Mouse (Mus musculus): ENCODE data around the gene S1pr3. TPM values are rescaled to one million over a fixed set of nuclear protein-coding genes. Genes with fewer than 3 reads are reported as not detected.

The S1pr3 gene
- polyA plus RNA-seq, 1 experiment, result not detected

DNA sequence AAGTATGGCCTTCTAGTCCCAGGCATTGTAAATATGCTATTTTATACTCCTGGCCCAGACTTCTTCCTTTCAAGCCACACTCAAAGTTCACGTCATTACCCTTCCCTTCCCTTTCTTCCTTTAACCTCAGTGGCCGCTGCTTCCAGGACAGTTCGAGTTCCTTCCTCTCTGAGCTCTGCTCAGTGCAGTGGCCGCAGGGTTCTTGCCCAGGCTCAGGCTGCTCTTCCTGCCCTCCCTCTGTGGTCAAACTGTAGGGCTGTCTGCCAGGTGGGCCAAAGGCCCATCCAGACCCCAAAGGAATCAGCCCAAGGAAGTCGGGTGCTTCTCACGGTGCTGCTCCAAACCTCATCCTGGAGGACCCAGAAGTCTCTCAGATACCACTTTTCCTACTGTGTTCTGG is 9.4 kb downstream of the S1pr3 start:
- TF ChIP-seq FLI1 (IDR thresholded peaks at IDR 0.05; ENCODE audit: low read length) (no peak), GATA1 (IDR thresholded peaks at IDR 0.05; ENCODE audit: borderline replicate concordance, low read length) (no peak)
- H3K27me3 ChIP-seq (replicated peaks), result peaks cover 7% of the 10 kb centered on the region
- peaks cover 18% of the 10 kb centered on the region for H3K9me3 ChIP-seq
- no peaks in the 10 kb centered on the region for H3K36me3 ChIP-seq (replicated peaks; ENCODE audit: low read length)
- H3K4me1 ChIP-seq, result peaks cover 11% of the 10 kb centered on the region; the same call in 1 of the 2 replicates
- H3K4me3 ChIP-seq (replicated peaks), result no peak overlapping the region

DNA sequence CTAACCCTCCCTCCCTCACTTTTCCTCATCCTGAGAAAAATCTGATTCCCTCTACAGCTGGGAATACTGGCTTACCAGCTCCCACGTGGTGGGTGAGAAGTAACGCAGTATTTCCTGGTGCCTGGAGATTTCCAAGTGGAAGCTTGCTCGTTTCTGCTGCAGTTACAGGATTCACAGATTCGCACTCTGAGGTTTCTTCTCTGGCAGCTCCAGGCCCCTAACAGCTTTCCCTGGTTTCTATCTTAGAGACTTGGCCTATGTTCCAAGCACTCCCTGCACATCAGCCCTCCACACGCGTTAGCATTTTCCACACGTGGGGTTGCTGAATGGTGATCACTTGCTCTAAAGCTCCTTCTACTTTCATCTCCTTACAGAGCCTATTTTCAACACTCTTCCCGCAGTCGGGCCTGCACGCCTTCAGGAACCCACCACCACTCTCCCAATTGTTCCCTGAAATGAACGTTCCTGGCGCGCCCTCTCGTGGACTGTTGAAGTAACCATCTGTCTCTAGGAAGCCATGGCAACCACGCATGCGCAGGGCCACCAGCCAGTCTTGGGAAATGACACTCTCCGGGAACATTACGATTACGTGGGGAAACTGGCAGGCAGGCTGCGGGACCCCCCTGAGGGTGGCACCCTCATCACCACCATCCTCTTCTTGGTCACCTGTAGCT is 10.0 kb downstream of the S1pr3 start:
- peaks cover 11% of the 10 kb centered on the region; the same call in 1 of the 2 replicates for H3K4me1 ChIP-seq
- peak overlapping the region; percentile 38 for H3K4me3 ChIP-seq (replicated peaks)
- peaks cover 7% of the 10 kb centered on the region for H3K27me3 ChIP-seq (replicated peaks)
- peaks cover 18% of the 10 kb centered on the region for H3K9me3 ChIP-seq
- no peaks in the 10 kb centered on the region for H3K36me3 ChIP-seq (replicated peaks; ENCODE audit: low read length)
- TF ChIP-seq FLI1 (IDR thresholded peaks at IDR 0.05; ENCODE audit: low read length), result no peak
- TF ChIP-seq GATA1 (IDR thresholded peaks at IDR 0.05; ENCODE audit: borderline replicate concordance, low read length), result no peak

DNA sequence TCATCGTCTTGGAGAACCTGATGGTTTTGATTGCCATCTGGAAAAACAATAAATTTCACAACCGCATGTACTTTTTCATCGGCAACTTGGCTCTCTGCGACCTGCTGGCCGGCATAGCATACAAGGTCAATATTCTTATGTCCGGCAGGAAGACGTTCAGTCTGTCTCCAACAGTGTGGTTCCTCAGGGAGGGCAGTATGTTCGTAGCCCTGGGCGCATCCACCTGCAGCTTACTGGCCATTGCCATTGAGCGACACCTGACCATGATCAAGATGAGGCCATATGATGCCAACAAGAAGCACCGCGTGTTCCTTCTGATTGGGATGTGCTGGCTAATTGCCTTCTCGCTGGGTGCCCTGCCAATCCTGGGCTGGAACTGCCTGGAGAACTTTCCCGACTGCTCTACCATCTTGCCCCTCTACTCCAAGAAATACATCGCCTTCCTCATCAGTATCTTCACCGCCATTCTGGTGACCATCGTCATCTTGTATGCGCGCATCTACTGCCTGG is 10.6 kb downstream of the S1pr3 start:
- Histone ChIP-seq H3K36me3 (replicated peaks; ENCODE audit: low read length) (no peaks in the 10 kb centered on the region), H3K27me3 (replicated peaks) (peaks cover 7% of the 10 kb centered on the region), H3K9me3 (peaks cover 18% of the 10 kb centered on the region), H3K4me1 (peaks cover 11% of the 10 kb centered on the region; the same call in 1 of the 2 replicates), H3K4me3 (replicated peaks) (peak overlapping the region; percentile 38)
- no peak for TF ChIP-seq GATA1 (IDR thresholded peaks at IDR 0.05; ENCODE audit: borderline replicate concordance, low read length)
- no peak for TF ChIP-seq FLI1 (IDR thresholded peaks at IDR 0.05; ENCODE audit: low read length)

DNA sequence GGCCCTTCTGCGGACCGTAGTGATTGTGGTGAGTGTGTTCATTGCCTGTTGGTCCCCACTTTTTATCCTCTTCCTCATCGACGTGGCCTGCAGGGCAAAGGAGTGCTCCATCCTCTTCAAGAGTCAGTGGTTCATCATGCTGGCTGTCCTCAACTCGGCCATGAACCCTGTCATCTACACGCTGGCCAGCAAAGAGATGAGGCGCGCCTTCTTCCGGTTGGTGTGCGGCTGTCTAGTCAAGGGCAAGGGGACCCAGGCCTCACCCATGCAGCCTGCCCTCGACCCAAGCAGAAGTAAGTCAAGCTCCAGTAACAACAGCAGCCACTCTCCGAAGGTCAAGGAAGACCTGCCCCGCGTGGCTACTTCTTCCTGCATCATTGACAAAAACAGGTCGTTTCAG is 11.1 kb downstream of the S1pr3 start:
- Histone ChIP-seq H3K4me1 (peaks cover 11% of the 10 kb centered on the region; the same call in 1 of the 2 replicates), H3K36me3 (replicated peaks; ENCODE audit: low read length) (no peaks in the 10 kb centered on the region), H3K9me3 (peaks cover 16% of the 10 kb centered on the region), H3K4me3 (replicated peaks) (peak overlapping the region; percentile 17), H3K27me3 (replicated peaks) (peaks cover 7% of the 10 kb centered on the region)
- no peak for TF ChIP-seq FLI1 (IDR thresholded peaks at IDR 0.05; ENCODE audit: low read length)
- TF ChIP-seq GATA1 (IDR thresholded peaks at IDR 0.05; ENCODE audit: borderline replicate concordance, low read length), result no peak

DNA sequence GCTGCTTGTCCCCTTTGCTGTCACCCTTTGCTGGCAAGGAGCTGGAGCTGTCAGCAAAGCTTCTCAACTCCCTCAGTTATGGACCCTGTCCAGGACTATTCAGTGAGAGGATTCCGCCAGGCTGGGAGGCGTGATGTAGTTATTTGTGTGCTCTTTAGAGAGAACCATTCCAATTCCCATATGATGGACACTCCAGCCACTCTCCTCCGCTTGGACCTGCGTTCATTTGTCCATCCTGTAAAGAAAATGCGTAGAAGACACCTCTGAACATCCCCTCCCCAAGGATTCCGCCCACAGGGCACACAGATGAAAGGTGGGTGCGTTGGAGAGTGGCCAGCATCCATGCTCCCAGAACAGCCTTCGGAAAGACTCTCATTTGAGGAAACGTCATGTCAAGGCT is 12.4 kb downstream of the S1pr3 start:
- H3K36me3 ChIP-seq (replicated peaks; ENCODE audit: low read length), result no peaks in the 10 kb centered on the region

DNA sequence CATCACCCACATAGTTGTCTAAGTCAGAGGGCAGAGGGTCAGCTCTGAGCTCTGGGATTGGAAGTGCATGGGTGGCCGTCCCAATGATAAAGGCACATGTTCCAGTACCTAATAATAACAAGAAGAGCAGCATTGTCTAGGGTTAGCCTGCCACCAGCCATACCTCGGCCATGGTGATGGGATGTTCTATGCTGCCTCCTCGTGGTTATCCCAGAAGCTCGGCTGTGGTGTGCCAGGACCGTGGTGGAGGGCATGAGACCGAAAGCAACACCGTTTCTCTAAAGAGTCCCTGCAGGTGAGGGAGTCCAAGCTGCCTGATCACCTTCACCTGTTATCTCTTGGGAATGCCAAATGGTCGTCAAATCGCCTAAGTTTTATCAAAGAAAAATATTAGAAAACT is 15.2 kb downstream of the S1pr3 start:
- no peaks in the 10 kb centered on the region for H3K36me3 ChIP-seq (replicated peaks; ENCODE audit: low read length)
- peaks cover 5% of the 10 kb centered on the region; the same call in 1 of the 2 replicates for H3K4me1 ChIP-seq
- H3K9me3 ChIP-seq, result peaks cover 9% of the 10 kb centered on the region; the same call in 1 of the 2 replicates
- no peak for TF ChIP-seq FLI1 (IDR thresholded peaks at IDR 0.05; ENCODE audit: low read length)
- no peak for TF ChIP-seq GATA1 (IDR thresholded peaks at IDR 0.05; ENCODE audit: borderline replicate concordance, low read length)
- no peak overlapping the region for H3K4me3 ChIP-seq (replicated peaks)
- peaks cover 5% of the 10 kb centered on the region for H3K27me3 ChIP-seq (replicated peaks)

More for the DNA sequence above, 12.4 kb downstream of the S1pr3 start:
- Histone ChIP-seq H3K4me3 (replicated peaks) (no peak overlapping the region), H3K27me3 (replicated peaks) (peaks cover 7% of the 10 kb centered on the region), H3K9me3 (peaks cover 3% of the 10 kb centered on the region), H3K4me1 (peaks cover 11% of the 10 kb centered on the region; the same call in 1 of the 2 replicates)
- TF ChIP-seq GATA1 (IDR thresholded peaks at IDR 0.05; ENCODE audit: borderline replicate concordance, low read length) (no peak), FLI1 (IDR thresholded peaks at IDR 0.05; ENCODE audit: low read length) (no peak)

DNA sequence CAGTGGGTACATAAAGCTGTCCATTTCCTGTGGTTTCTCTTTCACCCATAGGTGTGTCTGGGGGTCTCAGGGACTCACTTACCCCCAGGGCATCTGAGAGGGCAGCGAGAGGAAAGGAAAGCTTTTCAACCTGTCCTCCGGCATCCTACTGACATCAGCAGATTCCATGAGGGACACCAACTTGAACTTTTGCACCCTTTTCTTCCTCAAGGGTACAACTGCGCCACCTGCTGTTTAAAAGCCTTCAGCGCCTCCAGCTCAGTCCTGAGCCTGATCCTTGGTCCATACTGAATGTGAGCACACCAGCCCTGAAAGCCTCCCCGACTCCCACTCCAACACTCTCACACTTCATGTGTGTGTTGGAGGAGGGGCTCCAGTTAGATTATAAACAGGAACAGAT is 16.2 kb downstream of the S1pr3 start:
- TF ChIP-seq FLI1 (IDR thresholded peaks at IDR 0.05; ENCODE audit: low read length) (no peak), GATA1 (IDR thresholded peaks at IDR 0.05; ENCODE audit: borderline replicate concordance, low read length) (no peak)
- H3K9me3 ChIP-seq, result peaks cover 9% of the 10 kb centered on the region; the same call in 1 of the 2 replicates
- H3K36me3 ChIP-seq (replicated peaks; ENCODE audit: low read length), result no peaks in the 10 kb centered on the region
- H3K27me3 ChIP-seq (replicated peaks), result no peaks in the 10 kb centered on the region
- peak overlapping the region; percentile 38 for H3K4me3 ChIP-seq (replicated peaks)
- no peaks in the 10 kb centered on the region for H3K4me1 ChIP-seq

DNA sequence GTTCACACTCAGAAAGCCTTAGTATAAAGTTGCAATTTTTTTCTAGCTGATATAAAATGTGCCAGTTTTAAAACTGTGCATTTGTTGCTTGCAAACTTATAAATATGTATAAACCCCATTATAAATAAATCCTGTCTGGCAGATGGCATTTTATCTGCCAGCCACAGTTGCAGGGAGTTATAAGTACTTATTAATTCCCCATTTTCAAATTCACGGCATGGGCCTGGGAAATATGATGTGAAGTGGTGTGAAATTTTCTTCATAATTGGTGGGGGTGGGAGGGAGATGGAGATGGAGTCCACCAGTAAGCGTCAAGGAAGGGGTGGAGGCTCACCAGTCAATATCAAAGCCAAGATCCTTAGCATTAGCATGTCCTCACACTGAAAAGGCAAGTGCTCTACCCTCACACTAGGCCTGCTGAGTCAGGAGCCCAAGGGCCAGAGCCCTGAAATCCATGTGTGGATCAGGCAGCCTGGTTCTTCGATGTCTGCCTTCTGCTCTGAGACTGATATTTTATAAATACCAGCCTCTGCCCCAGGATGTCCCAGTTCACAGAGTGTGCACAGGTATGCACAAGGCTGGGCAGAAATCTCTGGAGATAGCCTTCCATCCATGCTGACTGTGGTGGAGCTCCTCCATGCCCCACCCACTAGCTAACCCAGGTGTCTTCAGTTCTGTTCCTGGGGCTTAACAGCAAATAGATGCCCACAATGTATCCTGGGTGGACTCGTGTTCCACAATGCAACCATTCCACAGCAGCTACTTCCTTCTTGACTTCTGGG is 17.4 kb downstream of the S1pr3 start:
- Histone ChIP-seq H3K4me3 (replicated peaks) (no peak overlapping the region), H3K4me1 (no peaks in the 10 kb centered on the region), H3K27me3 (replicated peaks) (no peaks in the 10 kb centered on the region), H3K9me3 (peaks cover 9% of the 10 kb centered on the region; the same call in 1 of the 2 replicates), H3K36me3 (replicated peaks; ENCODE audit: low read length) (no peaks in the 10 kb centered on the region)
- TF ChIP-seq FLI1 (IDR thresholded peaks at IDR 0.05; ENCODE audit: low read length), result no peak
- TF ChIP-seq GATA1 (IDR thresholded peaks at IDR 0.05; ENCODE audit: borderline replicate concordance, low read length), result no peak

DNA sequence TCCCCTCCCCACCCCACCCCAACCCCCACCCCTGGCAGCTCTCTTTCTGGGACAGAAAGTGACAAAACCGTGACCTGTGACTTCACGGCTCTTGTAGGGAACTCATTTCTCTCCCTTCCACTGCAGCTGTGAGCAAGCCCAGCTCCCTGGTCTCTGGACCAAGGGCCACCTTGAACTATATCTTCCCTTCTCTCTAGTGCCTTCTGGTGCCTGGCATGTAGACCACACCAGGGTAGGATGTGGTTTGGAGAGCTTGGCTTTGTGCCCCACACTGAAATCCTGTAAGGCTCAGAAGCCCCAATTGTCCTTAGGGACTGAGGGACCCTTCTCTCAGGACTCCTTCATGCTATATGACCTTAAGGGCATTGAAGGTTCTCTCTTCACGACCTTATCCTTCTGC is 24.9 kb downstream of the S1pr3 start:
- Histone ChIP-seq H3K27me3 (replicated peaks) (peaks cover 5% of the 10 kb centered on the region), H3K4me1 (no peaks in the 10 kb centered on the region; the same call in 1 of the 2 replicates), H3K9me3 (no peaks in the 10 kb centered on the region), H3K4me3 (replicated peaks) (no peak overlapping the region), H3K36me3 (replicated peaks; ENCODE audit: low read length) (no peaks in the 10 kb centered on the region)
- TF ChIP-seq FLI1 (IDR thresholded peaks at IDR 0.05; ENCODE audit: low read length) (no peak), GATA1 (IDR thresholded peaks at IDR 0.05; ENCODE audit: borderline replicate concordance, low read length) (no peak)
